Mouse (Mus musculus): ENCODE data around the gene Lonp2.

Lonp2 gene

GRCm38 (mm10) chr8:86617759-86618387 lies 6.0 kb upstream of the Lonp2 start:
- no peak for DNase-seq (ENCODE audit: extremely low spot score, low read depth, low spot score)

- DNase-seq (ENCODE audit: extremely low spot score, low read depth, low spot score), result no peak
These were observed 312 bp upstream of the Lonp2 start for GRCm38 (mm10) chr8:86623551-86623910.

GRCm38 (mm10) chr8:86624915-86625314 lies 1.1 kb downstream of the Lonp2 start:
- no peak for DNase-seq (ENCODE audit: extremely low spot score, low read depth, low spot score)

- no peak for DNase-seq (ENCODE audit: extremely low spot score, low read depth, low spot score)
These were observed 6.4 kb downstream of the Lonp2 start for GRCm38 (mm10) chr8:86630212-86630611.

- DNase-seq (ENCODE audit: extremely low spot score, low read depth, low spot score), result no peak
These were observed 7.6 kb downstream of the Lonp2 start for GRCm38 (mm10) chr8:86631395-86631794.

- DNase-seq (ENCODE audit: extremely low spot score, low read depth, low spot score), result no peak
These were observed 14.0 kb downstream of the Lonp2 start for GRCm38 (mm10) chr8:86637826-86638225.

GRCm38 (mm10) chr8:86638981-86639380 lies 15.1 kb downstream of the Lonp2 start:
- DNase-seq (ENCODE audit: extremely low spot score, low read depth, low spot score), result no peak

- no peak for DNase-seq (ENCODE audit: extremely low spot score, low read depth, low spot score)
These were observed 18.8 kb downstream of the Lonp2 start for GRCm38 (mm10) chr8:86642682-86643081.

GRCm38 (mm10) chr8:86644661-86645060 lies 20.8 kb downstream of the Lonp2 start:
- no peak for DNase-seq (ENCODE audit: extremely low spot score, low read depth, low spot score)

GRCm38 (mm10) chr8:86647771-86648170 lies 23.9 kb downstream of the Lonp2 start:
- no peak for DNase-seq (ENCODE audit: extremely low spot score, low read depth, low spot score)

- no peak for DNase-seq (ENCODE audit: extremely low spot score, low read depth, low spot score)
These were observed 27.6 kb downstream of the Lonp2 start for GRCm38 (mm10) chr8:86651416-86651815.

GRCm38 (mm10) chr8:86652546-86652945 lies 28.7 kb downstream of the Lonp2 start:
- DNase-seq (ENCODE audit: extremely low spot score, low read depth, low spot score), result no peak

GRCm38 (mm10) chr8:86654578-86654977 lies 30.7 kb downstream of the Lonp2 start:
- no peak for DNase-seq (ENCODE audit: extremely low spot score, low read depth, low spot score)

- no peak for DNase-seq (ENCODE audit: extremely low spot score, low read depth, low spot score)
These were observed 44.9 kb downstream of the Lonp2 start for GRCm38 (mm10) chr8:86668750-86669149.

GRCm38 (mm10) chr8:86669259-86669658 lies 45.4 kb downstream of the Lonp2 start:
- DNase-seq (ENCODE audit: extremely low spot score, low read depth, low spot score), result no peak

- no peak for DNase-seq (ENCODE audit: extremely low spot score, low read depth, low spot score)
These were observed 62.8 kb downstream of the Lonp2 start for GRCm38 (mm10) chr8:86686629-86687028.

- DNase-seq (ENCODE audit: extremely low spot score, low read depth, low spot score), result no peak
These were observed 68.3 kb downstream of the Lonp2 start for GRCm38 (mm10) chr8:86692107-86692506.

GRCm38 (mm10) chr8:86694011-86694410 lies 70.2 kb downstream of the Lonp2 start:
- no peak for DNase-seq (ENCODE audit: extremely low spot score, low read depth, low spot score)

GRCm38 (mm10) chr8:86695703-86696102 lies 71.9 kb downstream of the Lonp2 start:
- DNase-seq (ENCODE audit: extremely low spot score, low read depth, low spot score), result no peak

- no peak for DNase-seq (ENCODE audit: extremely low spot score, low read depth, low spot score)
These were observed 75.1 kb downstream of the Lonp2 start for GRCm38 (mm10) chr8:86698811-86699421.

- no peak for DNase-seq (ENCODE audit: extremely low spot score, low read depth, low spot score)
These were observed 75.6 kb downstream of the Lonp2 start for GRCm38 (mm10) chr8:86699471-86699870.

- no peak for DNase-seq (ENCODE audit: extremely low spot score, low read depth, low spot score)
These were observed 78.6 kb downstream of the Lonp2 start for GRCm38 (mm10) chr8:86702453-86702852.

- no peak for DNase-seq (ENCODE audit: extremely low spot score, low read depth, low spot score)
These were observed 81.5 kb downstream of the Lonp2 start for GRCm38 (mm10) chr8:86705317-86705716.
